Mouse (Mus musculus) limb, embryonic 11.5 days (tissue): ENCODE data around the gene Xpo6. TPM values are rescaled to one million over a fixed set of nuclear protein-coding genes. Genes with fewer than 3 reads are reported as not detected.

Source experiments
- ATAC-seq: fragments of 200-750 bp; cut with Nextera tagmentation; 2 replicates; pipeline ENCODE4 v1.8.0; 2017; ENCODE audit warnings: low read depth; ENCODE audit not compliant: insufficient number of reproducible peaks, low FRiP score, low TSS enrichment
- DNase-seq: peaks from one replicate; pipeline ENCODE4 v3.0.0-alpha.2; 2015; ENCODE audit warnings: low spot score
- H3K27ac ChIP-seq: fragments of 300-500 bp; sonication (generic); replicated peaks from 2 replicates; pipeline ENCODE4 v1.5.1; 2014; ENCODE audit warnings: low read depth, mild to moderate bottlenecking, low read length
- H3K27me3 ChIP-seq: fragments of 300-500 bp; sonication (generic); 2 replicates; pipeline ENCODE4 v1.6.1; 2014; ENCODE audit warnings: mild to moderate bottlenecking, low read length, mixed read lengths; ENCODE audit not compliant: control insufficient read depth, insufficient read depth
- H3K36me3 ChIP-seq: fragments of 300-500 bp; sonication (generic); 2 replicates; pipeline ENCODE4 v1.6.1; 2014; ENCODE audit warnings: mild to moderate bottlenecking, low read length, moderate library complexity, mixed read lengths; ENCODE audit not compliant: control insufficient read depth, insufficient read depth
- H3K4me1 ChIP-seq: fragments of 300-500 bp; sonication (generic); 2 replicates; pipeline ENCODE4 v1.6.1; 2014; ENCODE audit warnings: low read length, mixed read lengths; ENCODE audit not compliant: control insufficient read depth, insufficient read depth
- H3K4me2 ChIP-seq: fragments of 300-500 bp; sonication (generic); 2 replicates; pipeline ENCODE4 v1.6.1; 2014; ENCODE audit warnings: low read depth, mild to moderate bottlenecking, moderate library complexity; ENCODE audit not compliant: severe bottlenecking
- H3K4me3 ChIP-seq: fragments of 300-500 bp; sonication (generic); 2 replicates; pipeline ENCODE4 v1.5.1; 2014; ENCODE audit warnings: low read depth, low read length
- H3K9ac ChIP-seq: fragments of 300-500 bp; sonication (generic); 2 replicates; pipeline ENCODE4 v1.6.1; 2014; ENCODE audit warnings: mild to moderate bottlenecking, low read length
- H3K9me3 ChIP-seq: fragments of 300-500 bp; sonication (generic); 2 replicates; pipeline ENCODE4 v1.6.1; 2016; ENCODE audit warnings: low read length; ENCODE audit not compliant: control insufficient read depth
- WGBS: fragments of 180-500 bp; shearing (Covaris S2); extraction: QIAGEN DNeasy Blood & Tissue Kit; methylation state at CpG from one replicate; pipeline ENCODE4 v1.1.7; 2014; 5-methylcytosine and 5-hydroxymethylcytosine counted together
- polyA plus RNA-seq: library from polyadenylated mRNA; unstranded; fragments of >200 nt; fragmentation: Nextera tagmentation; extraction: Ambion mirVana; gene quantifications from 2 replicates; pipeline ENCODE4 v1.2.1, GENCODE M21; 2014

The Xpo6 gene
- polyA plus RNA-seq, 1 experiment from 2014 or later = 70.0 TPM

DNA sequence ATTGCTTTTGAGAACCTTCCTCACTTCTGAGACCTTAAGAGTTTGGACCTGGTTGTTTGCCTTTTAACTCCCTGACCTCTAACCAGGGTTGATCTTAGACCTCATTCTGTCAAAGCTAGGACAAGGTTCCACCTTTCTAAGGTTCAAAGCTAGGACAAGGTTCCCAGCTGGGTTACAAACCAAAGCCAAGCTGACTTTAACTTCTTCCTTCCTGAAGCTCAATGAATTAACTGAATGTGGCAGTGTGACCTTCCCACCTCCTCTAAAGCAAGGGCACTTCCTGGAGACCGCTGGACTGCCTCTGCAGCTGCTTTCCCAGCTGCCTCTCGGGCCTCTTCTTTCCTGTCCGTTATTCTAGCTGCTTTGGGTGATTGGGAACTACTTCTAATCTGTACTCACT, 32.9 kb downstream of the Xpo6 start:
- H3K9me3 ChIP-seq = no peaks in the 10 kb centered on the region
- H3K4me3 ChIP-seq = no peak overlapping the region
- H3K4me1 ChIP-seq = no peaks in the 10 kb centered on the region; the same call in 1 of the 2 replicates
- H3K27me3 ChIP-seq = no peaks in the 10 kb centered on the region
- no peak for DNase-seq
- H3K9ac ChIP-seq = no peak overlapping the region
- no peak overlapping the region for H3K4me2 ChIP-seq
- H3K27ac ChIP-seq = no peak overlapping the region
- H3K36me3 ChIP-seq = peaks cover 12% of the 10 kb centered on the region
- WGBS = 36% methylated on average over 3 of the region's 3 CpGs
- no peak for ATAC-seq

DNA sequence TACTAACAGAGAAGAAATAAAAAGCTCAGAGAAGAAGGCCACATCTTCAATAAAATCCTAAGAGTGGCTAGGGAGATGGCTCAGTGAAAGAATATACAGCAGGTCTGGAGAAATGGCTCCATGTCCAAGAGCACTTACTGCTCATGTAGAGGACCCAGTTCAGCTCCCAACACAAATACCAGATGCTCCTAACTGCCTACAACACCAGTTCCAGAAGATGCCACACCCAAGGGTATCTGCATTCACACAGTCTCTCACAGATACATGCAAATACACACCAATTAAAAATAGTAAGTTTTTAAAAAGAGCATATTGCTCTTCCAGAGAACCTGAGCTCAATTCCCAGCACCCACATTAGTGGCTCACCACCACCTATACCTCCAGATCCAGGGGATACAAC, 33.7 kb downstream of the Xpo6 start:
- H3K27ac ChIP-seq = no peak overlapping the region
- DNase-seq (no peak), ATAC-seq (no peak)
- no peak overlapping the region for H3K4me3 ChIP-seq
- no peaks in the 10 kb centered on the region for H3K27me3 ChIP-seq
- H3K4me2 ChIP-seq = no peak overlapping the region
- H3K9me3 ChIP-seq = no peaks in the 10 kb centered on the region
- H3K9ac ChIP-seq = no peak overlapping the region
- peaks cover 7% of the 10 kb centered on the region for H3K36me3 ChIP-seq
- H3K4me1 ChIP-seq = no peaks in the 10 kb centered on the region; the same call in 1 of the 2 replicates

DNA sequence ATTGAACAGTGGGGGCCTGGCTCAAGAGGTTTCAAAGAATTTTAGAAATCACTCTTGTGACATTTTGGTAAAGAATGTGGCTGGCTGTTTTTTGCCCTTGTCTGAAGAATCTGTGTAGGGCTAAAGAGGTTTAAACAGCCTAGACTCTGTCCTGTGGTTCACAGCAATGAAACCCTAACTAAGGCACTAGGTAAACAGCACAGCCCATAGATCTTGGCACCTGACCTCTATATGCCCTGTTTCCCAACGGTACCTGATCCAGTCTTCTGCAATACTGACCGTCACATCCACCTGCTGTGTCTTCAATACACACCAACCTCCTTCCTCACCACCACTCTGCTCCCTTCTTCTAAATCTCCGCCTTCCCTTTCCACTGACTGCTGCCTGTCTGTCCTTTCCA, 42.1 kb downstream of the Xpo6 start:
- ATAC-seq (no peak), DNase-seq (no peak)
- Histone ChIP-seq H3K4me2 (no peak overlapping the region), H3K27me3 (no peaks in the 10 kb centered on the region), H3K36me3 (peaks cover 14% of the 10 kb centered on the region), H3K9me3 (no peaks in the 10 kb centered on the region), H3K4me1 (no peaks in the 10 kb centered on the region), H3K4me3 (no peak overlapping the region), H3K27ac (no peak overlapping the region), H3K9ac (no peak overlapping the region)
- WGBS = 94% methylated on average over 3 of the region's 3 CpGs

DNA sequence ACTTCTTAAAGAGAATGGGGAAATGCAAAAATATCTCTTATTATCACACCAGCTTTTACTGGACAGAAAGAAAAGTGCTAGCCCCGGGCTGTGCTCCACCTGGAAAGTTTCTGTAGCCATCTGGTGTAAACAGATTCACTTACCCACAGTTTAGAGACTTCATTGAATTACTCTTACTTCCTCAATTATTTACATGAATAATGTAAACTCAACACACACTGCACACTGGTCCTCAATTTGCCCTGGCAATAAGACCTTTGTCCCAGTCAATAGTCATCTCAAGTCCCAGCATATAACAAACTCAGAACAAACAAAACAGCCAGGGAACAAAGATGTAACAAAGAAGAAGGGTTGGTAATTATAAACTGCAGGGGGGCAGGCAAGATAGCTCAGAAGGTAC, 44.6 kb downstream of the Xpo6 start:
- ATAC-seq (no peak), DNase-seq (no peak)
- 96% methylated on average over 1 of the region's 1 CpGs for WGBS
- no peak overlapping the region for H3K9ac ChIP-seq
- H3K4me1 ChIP-seq = no peaks in the 10 kb centered on the region
- no peaks in the 10 kb centered on the region for H3K27me3 ChIP-seq
- no peak overlapping the region for H3K27ac ChIP-seq
- H3K9me3 ChIP-seq = no peaks in the 10 kb centered on the region
- no peak overlapping the region for H3K4me2 ChIP-seq
- peaks cover 21% of the 10 kb centered on the region for H3K36me3 ChIP-seq
- no peak overlapping the region for H3K4me3 ChIP-seq

DNA sequence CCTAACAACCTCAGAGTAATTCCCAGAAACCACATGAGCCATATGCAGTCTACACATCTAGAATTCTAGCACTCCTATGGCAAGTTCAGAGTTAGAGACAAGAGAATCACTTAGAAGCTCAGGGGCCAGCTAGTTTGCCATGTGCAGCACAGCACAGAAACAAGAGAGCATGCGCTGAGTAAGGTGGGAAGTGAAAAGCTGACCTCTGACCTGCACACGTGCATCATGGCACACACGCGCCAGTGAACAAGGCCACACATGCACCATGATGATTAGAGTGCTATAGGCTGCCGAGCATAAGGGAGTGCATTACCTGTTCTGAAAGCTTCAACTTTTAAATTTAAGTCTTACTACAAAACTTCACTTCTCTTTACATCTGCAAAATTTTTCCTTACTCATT, 45.6 kb downstream of the Xpo6 start:
- Histone ChIP-seq H3K4me1 (no peaks in the 10 kb centered on the region), H3K4me2 (no peak overlapping the region), H3K27ac (no peak overlapping the region), H3K9ac (no peak overlapping the region), H3K27me3 (no peaks in the 10 kb centered on the region), H3K36me3 (peaks cover 19% of the 10 kb centered on the region), H3K9me3 (no peaks in the 10 kb centered on the region), H3K4me3 (no peak overlapping the region)
- no peak for ATAC-seq
- WGBS = 83% methylated on average over 5 of the region's 5 CpGs
- no peak for DNase-seq

DNA sequence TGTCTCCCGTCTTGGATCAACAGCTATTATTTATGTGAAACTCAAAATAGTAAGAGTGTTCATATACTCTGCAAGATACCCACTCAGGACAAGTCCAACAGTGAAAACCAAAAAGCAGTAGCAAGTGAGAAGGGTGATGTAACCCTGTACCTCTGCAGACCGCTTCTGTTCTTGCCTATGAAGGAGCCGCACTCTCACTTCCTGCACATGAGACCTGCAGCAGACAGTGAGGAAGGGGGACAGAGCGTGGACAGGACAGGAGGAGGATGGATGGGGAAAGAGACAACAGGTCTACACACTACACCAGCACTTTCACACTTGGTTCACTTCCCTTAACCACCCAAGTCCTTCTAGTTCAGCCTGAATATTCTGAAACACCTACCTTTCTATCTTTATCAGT, 48.0 kb downstream of the Xpo6 start:
- Histone ChIP-seq H3K9me3 (no peaks in the 10 kb centered on the region), H3K27me3 (no peaks in the 10 kb centered on the region), H3K27ac (no peak overlapping the region), H3K4me1 (no peaks in the 10 kb centered on the region), H3K36me3 (peaks cover 22% of the 10 kb centered on the region), H3K4me2 (no peak overlapping the region), H3K9ac (no peak overlapping the region), H3K4me3 (no peak overlapping the region)
- WGBS = 92% methylated on average over 4 of the region's 4 CpGs
- DNase-seq (no peak), ATAC-seq (no peak)

DNA sequence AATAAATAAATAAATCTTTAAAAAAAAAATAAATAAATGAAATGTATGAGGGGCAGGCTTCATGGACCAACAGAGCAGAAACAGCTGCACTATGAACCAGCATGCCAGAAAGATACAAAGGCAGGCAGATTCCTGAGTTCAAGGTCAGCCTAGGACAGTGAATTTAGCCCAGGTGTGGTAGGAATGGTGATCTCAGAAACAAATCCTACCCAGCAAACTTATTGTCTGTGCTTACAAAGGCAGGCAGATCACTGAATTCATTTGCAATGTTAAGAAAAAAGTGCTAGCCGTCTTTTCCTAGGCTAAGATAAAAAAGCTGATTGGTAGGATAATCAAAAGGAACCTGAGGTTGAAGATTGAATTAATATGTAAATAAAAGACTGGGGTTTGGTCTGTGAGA, 54.1 kb downstream of the Xpo6 start:
- Histone ChIP-seq H3K9me3 (no peaks in the 10 kb centered on the region), H3K9ac (no peak overlapping the region), H3K27me3 (no peaks in the 10 kb centered on the region), H3K4me3 (no peak overlapping the region), H3K4me1 (no peaks in the 10 kb centered on the region), H3K36me3 (peaks cover 15% of the 10 kb centered on the region), H3K4me2 (no peak overlapping the region), H3K27ac (no peak overlapping the region)
- no peak for DNase-seq
- WGBS = 88% methylated on average over 1 of the region's 1 CpGs
- ATAC-seq = no peak

DNA sequence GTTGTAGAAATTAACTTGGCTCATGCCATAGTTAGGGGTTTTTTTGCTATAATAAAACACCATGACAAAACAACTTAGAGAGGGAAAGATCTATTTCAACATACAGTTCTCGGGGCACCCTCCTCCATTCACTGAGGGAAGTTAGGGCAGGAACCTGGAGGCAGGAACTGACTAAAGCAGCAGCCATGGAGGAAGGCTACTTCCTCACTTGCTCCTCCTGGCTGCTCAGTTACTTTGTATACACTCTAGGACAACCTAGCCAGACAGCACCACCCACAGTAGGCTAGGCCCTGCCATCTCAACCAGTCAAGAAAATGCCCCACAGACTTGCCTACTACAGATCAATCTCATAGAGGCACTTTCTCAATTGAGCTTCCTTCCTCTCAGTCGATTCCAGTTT, 55.9 kb downstream of the Xpo6 start:
- no peak overlapping the region for H3K9ac ChIP-seq
- H3K27ac ChIP-seq = no peak overlapping the region
- peaks cover 22% of the 10 kb centered on the region for H3K36me3 ChIP-seq
- no peak overlapping the region for H3K4me2 ChIP-seq
- no peaks in the 10 kb centered on the region for H3K27me3 ChIP-seq
- ATAC-seq = no peak
- 87% methylated on average over 2 of the region's 2 CpGs for WGBS
- no peak for DNase-seq
- H3K9me3 ChIP-seq = no peaks in the 10 kb centered on the region
- H3K4me1 ChIP-seq = no peaks in the 10 kb centered on the region
- H3K4me3 ChIP-seq = no peak overlapping the region

DNA sequence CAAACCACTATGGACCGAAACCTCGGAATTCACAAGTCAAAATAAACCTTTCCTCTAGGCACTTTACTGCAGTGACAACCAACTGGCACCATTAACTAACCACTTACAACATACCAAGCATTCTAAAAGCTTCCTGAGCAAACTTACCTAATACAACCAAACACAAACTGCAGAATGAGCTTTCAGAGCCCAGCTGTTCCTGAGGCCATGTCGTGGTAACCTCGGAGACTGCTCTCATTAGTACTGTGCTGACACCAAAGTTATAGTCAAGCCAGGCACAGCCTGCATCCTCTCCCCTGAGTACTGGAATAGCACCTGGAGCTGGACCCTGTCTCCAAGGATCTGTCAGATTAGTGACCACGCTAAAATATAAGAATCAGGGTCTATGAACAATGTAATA, 62.5 kb downstream of the Xpo6 start:
- ATAC-seq (no peak), DNase-seq (no peak)
- H3K4me2 ChIP-seq = no peak overlapping the region
- WGBS = 93% methylated on average over 5 of the region's 5 CpGs
- peaks cover 20% of the 10 kb centered on the region for H3K36me3 ChIP-seq
- H3K27ac ChIP-seq = no peak overlapping the region
- H3K27me3 ChIP-seq = no peaks in the 10 kb centered on the region
- no peak overlapping the region for H3K4me3 ChIP-seq
- H3K9me3 ChIP-seq = no peaks in the 10 kb centered on the region
- no peaks in the 10 kb centered on the region for H3K4me1 ChIP-seq
- no peak overlapping the region for H3K9ac ChIP-seq
